Mouse (Mus musculus): ENCODE results near the gene Nav2. TPM values are rescaled to one million over a fixed set of nuclear protein-coding genes. Genes with fewer than 3 reads are reported as not detected.

The Nav2 gene
- polyA plus RNA-seq, 1 experiment from 2014 or later: 26.2 TPM

GRCm38 (mm10) chr7:49309746-49310145, 401.2 kb downstream of the Nav2 start:
- H3K36me3 ChIP-seq (replicated peaks): no peaks in the 10 kb centered on the region
- no peaks in the 10 kb centered on the region for H3K27me3 ChIP-seq (replicated peaks)
- peaks cover 2% of the 10 kb centered on the region for H3K4me1 ChIP-seq
- no peak overlapping the region for H3K4me3 ChIP-seq
- WGBS: 62% methylated on average over 5 of the region's 5 CpGs
- no peak for ATAC-seq (replicated peaks)
- H3K4me2 ChIP-seq: no peak overlapping the region
- no peaks in the 10 kb centered on the region for H3K9me3 ChIP-seq
- H3K9ac ChIP-seq: no peak overlapping the region
- H3K27ac ChIP-seq: no peak overlapping the region

DNA sequence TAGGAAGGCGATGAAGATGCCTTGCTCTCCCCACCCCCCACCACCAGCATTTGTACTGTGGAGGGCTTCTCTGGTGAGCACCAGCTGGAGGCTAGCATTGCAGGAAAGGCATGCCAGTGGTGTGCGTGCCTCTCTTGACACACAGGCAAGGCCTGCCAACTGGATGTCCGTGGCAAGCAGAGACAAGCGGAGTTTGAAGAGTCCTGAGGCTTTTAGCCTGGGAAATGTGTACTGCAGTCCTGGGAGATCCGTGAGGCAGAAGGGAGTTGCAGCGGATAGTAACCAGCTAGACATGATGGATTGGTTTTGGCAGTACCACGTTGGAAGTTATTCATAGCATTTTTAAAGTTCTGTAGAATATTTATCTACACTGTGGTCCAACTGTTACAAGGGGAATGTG, 405.4 kb downstream of the Nav2 start:
- WGBS: 77% methylated on average over 7 of the region's 7 CpGs

GRCm38 (mm10) chr7:49315033-49315432, 406.5 kb downstream of the Nav2 start:
- H3K9me3 ChIP-seq: no peaks in the 10 kb centered on the region
- no peaks in the 10 kb centered on the region for H3K27me3 ChIP-seq (replicated peaks)
- H3K9ac ChIP-seq: no peak overlapping the region
- H3K27ac ChIP-seq: no peak overlapping the region
- ATAC-seq (replicated peaks): no peak
- 76% methylated on average over 3 of the region's 3 CpGs for WGBS
- no peaks in the 10 kb centered on the region for H3K36me3 ChIP-seq (replicated peaks)
- H3K4me3 ChIP-seq: no peak overlapping the region
- no peak overlapping the region for H3K4me2 ChIP-seq
- H3K4me1 ChIP-seq: no peaks in the 10 kb centered on the region

More for the DNA sequence above, 405.4 kb downstream of the Nav2 start:
- H3K9ac ChIP-seq: no peak overlapping the region
- no peaks in the 10 kb centered on the region for H3K4me1 ChIP-seq
- H3K9me3 ChIP-seq: no peaks in the 10 kb centered on the region
- H3K4me3 ChIP-seq: no peak overlapping the region
- H3K36me3 ChIP-seq (replicated peaks): no peaks in the 10 kb centered on the region
- no peaks in the 10 kb centered on the region for H3K27me3 ChIP-seq (replicated peaks)
- H3K27ac ChIP-seq: no peak overlapping the region
- no peak for ATAC-seq (replicated peaks)
- H3K4me2 ChIP-seq: no peak overlapping the region

- Histone ChIP-seq H3K9ac (no peak overlapping the region), H3K4me2 (no peak overlapping the region), H3K36me3 (replicated peaks) (no peaks in the 10 kb centered on the region), H3K27ac (no peak overlapping the region), H3K9me3 (no peaks in the 10 kb centered on the region), H3K4me1 (peaks cover 9% of the 10 kb centered on the region), H3K27me3 (replicated peaks) (no peaks in the 10 kb centered on the region), H3K4me3 (no peak overlapping the region)
- ATAC-seq (replicated peaks): no peak
- WGBS: 79% methylated on average over 3 of the region's 3 CpGs
Observed at GRCm38 (mm10) chr7:49316600-49316999, 408.1 kb downstream of the Nav2 start.

DNA sequence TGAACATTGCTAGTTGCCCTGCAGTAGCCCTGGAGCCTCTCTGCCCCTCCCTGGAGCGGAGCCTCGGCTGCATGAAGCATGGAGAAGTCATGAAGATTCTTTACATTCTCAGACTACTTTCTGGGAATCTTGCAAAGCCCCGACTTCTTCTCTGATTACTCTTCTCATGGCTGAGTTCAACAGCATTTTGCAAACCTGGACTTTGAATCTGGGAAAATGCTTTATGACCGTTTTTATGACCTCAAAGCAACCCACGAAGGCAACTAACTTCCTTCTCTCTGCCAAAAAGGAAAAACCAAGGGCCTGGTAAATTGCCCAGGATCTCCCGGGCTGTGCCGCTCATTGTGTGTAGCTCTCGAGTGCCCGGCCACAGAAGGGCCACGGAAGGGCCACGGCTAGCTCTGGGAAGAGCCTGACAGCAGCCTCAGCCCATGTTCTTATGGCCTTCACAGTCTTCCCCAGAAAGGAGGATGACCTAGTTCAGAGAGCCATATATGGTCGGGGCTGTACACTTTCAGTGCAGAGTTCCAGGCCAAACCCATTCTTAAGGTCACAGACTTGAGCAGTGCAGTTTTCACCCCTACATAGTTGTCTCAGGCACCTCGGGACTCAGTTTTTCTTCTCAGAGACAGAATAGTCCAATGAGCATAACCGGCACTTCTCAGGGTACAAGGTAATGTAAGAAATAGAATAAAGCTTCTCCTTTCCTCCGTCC, 409.8 kb downstream of the Nav2 start:
- no peaks in the 10 kb centered on the region for H3K9me3 ChIP-seq
- no peak for ATAC-seq (replicated peaks)
- H3K36me3 ChIP-seq (replicated peaks): no peaks in the 10 kb centered on the region
- H3K4me3 ChIP-seq: no peak overlapping the region
- no peak overlapping the region for H3K27ac ChIP-seq
- H3K4me1 ChIP-seq: peaks cover 9% of the 10 kb centered on the region
- no peak overlapping the region for H3K4me2 ChIP-seq
- H3K9ac ChIP-seq: no peak overlapping the region
- no peaks in the 10 kb centered on the region for H3K27me3 ChIP-seq (replicated peaks)
- WGBS: 89% methylated on average over 15 of the region's 15 CpGs

GRCm38 (mm10) chr7:49318898-49319293, 410.4 kb downstream of the Nav2 start:
- Histone ChIP-seq H3K4me1 (peaks cover 9% of the 10 kb centered on the region), H3K9me3 (no peaks in the 10 kb centered on the region), H3K4me2 (no peak overlapping the region), H3K27ac (no peak overlapping the region), H3K36me3 (replicated peaks) (no peaks in the 10 kb centered on the region), H3K9ac (no peak overlapping the region), H3K27me3 (replicated peaks) (no peaks in the 10 kb centered on the region), H3K4me3 (no peak overlapping the region)
- WGBS: 84% methylated on average over 8 of the region's 8 CpGs
- no peak for ATAC-seq (replicated peaks)

- Histone ChIP-seq H3K4me1 (peaks cover 9% of the 10 kb centered on the region), H3K27me3 (replicated peaks) (no peaks in the 10 kb centered on the region), H3K4me2 (no peak overlapping the region), H3K9me3 (no peaks in the 10 kb centered on the region), H3K4me3 (no peak overlapping the region), H3K9ac (no peak overlapping the region), H3K27ac (no peak overlapping the region), H3K36me3 (replicated peaks) (no peaks in the 10 kb centered on the region)
- ATAC-seq (replicated peaks): no peak
- WGBS: 86% methylated on average over 1 of the region's 1 CpGs
Observed at GRCm38 (mm10) chr7:49319981-49320380, 411.5 kb downstream of the Nav2 start.

DNA sequence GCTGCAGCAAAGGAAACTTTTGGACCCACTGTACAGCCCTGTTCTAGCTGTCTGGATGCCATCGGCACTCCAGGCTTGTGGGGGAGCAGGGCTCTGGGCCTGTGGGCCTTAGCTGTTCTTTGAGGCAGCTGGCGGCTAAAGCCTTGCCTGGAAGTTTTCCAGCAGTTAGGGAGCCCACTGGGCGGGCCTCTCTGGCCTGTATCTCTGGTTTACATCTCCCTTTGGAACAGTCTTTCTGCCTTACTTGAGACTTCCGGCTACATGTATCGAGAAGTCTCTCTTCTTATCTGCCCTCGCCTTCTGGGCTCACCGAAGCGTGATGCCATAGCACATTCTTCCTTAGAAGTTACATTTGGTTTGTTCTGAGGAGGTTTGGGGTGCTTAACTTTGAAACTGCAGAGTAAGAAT, 412.6 kb downstream of the Nav2 start:
- 58% methylated on average over 8 of the region's 8 CpGs for WGBS
- Histone ChIP-seq H3K4me3 (no peak overlapping the region), H3K27ac (no peak overlapping the region)

GRCm38 (mm10) chr7:49322179-49322578, 413.7 kb downstream of the Nav2 start:
- Histone ChIP-seq H3K36me3 (replicated peaks) (no peaks in the 10 kb centered on the region), H3K4me3 (no peak overlapping the region), H3K27ac (no peak overlapping the region), H3K27me3 (replicated peaks) (no peaks in the 10 kb centered on the region), H3K4me2 (no peak overlapping the region), H3K9me3 (no peaks in the 10 kb centered on the region), H3K9ac (no peak overlapping the region), H3K4me1 (peaks cover 14% of the 10 kb centered on the region)
- ATAC-seq (replicated peaks): no peak
- 92% methylated on average over 2 of the region's 2 CpGs for WGBS

More for the DNA sequence above, 412.6 kb downstream of the Nav2 start:
- Histone ChIP-seq H3K4me2 (no peak overlapping the region), H3K9me3 (no peaks in the 10 kb centered on the region), H3K36me3 (replicated peaks) (no peaks in the 10 kb centered on the region), H3K4me1 (peaks cover 14% of the 10 kb centered on the region), H3K27me3 (replicated peaks) (no peaks in the 10 kb centered on the region), H3K9ac (no peak overlapping the region)
- ATAC-seq (replicated peaks): no peak; the same call in 1 of the 2 replicates

DNA sequence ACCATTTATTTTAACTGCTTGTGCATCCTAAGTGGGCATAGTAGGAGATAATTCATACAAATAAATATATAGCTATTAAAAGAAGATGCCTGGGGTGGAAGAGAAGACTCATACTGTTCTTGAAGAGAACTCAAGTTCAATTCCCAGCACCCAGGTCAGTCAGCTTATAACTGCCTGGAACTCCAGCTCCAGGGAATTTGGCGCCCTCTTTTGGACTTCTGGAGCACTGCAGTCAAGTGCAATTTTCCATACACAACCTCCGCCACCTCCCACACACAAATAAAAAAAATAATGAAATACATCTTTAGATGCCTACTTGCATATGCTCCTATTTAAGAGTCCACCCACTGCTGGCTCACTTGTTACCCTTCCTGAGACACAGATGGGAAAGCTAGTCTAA, 416.1 kb downstream of the Nav2 start:
- Histone ChIP-seq H3K4me1 (peaks cover 14% of the 10 kb centered on the region), H3K27me3 (replicated peaks) (no peaks in the 10 kb centered on the region), H3K9me3 (no peaks in the 10 kb centered on the region), H3K9ac (no peak overlapping the region), H3K36me3 (replicated peaks) (no peaks in the 10 kb centered on the region), H3K27ac (no peak overlapping the region), H3K4me3 (no peak overlapping the region), H3K4me2 (no peak overlapping the region)
- no peak for ATAC-seq (replicated peaks)
- WGBS: 93% methylated on average over 2 of the region's 2 CpGs

- Histone ChIP-seq H3K9ac (no peak overlapping the region), H3K4me3 (no peak overlapping the region), H3K36me3 (replicated peaks) (no peaks in the 10 kb centered on the region), H3K4me2 (no peak overlapping the region), H3K27me3 (replicated peaks) (no peaks in the 10 kb centered on the region), H3K9me3 (no peaks in the 10 kb centered on the region), H3K27ac (no peak overlapping the region), H3K4me1 (peaks cover 14% of the 10 kb centered on the region)
- ATAC-seq (replicated peaks): no peak
- 34% methylated on average over 5 of the region's 5 CpGs for WGBS
Observed at GRCm38 (mm10) chr7:49326136-49326722, 417.7 kb downstream of the Nav2 start.

DNA sequence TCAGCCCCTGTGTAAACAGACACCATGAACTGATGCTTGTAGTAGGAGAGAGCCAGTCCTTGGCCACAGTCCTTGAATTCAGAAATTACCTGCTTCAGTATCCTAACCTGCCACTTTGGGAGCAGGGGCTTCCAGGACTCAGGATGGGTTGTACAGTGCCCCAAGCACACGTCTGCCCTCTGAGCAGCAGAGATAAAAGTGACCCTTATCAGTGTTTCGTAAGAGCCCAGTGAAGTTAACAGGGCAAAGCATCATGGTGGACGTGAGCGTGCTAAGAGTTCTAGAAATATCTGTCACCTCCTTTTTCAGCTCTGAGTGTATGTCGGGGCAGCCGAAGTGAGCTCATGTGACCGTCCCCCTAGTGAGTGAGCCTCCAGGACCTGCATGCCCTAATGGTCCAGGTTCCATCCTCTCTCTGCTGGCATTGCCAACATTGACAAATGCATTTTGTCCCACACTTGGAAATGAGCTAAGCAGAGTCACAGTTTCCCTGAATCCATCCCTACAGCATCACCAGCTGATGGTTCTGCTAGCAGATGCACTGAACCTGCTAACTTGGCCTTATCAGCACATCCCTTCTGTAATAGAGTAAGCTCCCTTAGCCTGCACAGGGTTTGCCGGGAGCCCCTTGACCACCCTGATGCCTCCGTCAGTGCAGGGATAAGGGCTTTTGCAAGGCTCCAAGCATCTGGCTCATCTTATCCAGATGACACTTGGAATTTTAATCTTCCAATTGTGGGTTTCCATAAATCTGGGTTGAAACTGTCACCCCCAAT, 418.6 kb downstream of the Nav2 start:
- Histone ChIP-seq H3K27ac (no peak overlapping the region), H3K36me3 (replicated peaks) (no peaks in the 10 kb centered on the region), H3K9ac (no peak overlapping the region), H3K4me3 (no peak overlapping the region), H3K4me1 (peaks cover 19% of the 10 kb centered on the region), H3K9me3 (no peaks in the 10 kb centered on the region), H3K4me2 (no peak overlapping the region), H3K27me3 (replicated peaks) (no peaks in the 10 kb centered on the region)
- WGBS: 84% methylated on average over 9 of the region's 9 CpGs
- no peak for ATAC-seq (replicated peaks)
